Mouse (Mus musculus): Measurements from ENCODE around the gene Ccl17.

The Ccl17 gene

GRCm38 (mm10) chr8:94787524-94788501 is 22.4 kb upstream of the Ccl17 start:
- no peak for ATAC-seq (ENCODE audit: insufficient number of reproducible peaks, low FRiP score, low TSS enrichment)

DNA sequence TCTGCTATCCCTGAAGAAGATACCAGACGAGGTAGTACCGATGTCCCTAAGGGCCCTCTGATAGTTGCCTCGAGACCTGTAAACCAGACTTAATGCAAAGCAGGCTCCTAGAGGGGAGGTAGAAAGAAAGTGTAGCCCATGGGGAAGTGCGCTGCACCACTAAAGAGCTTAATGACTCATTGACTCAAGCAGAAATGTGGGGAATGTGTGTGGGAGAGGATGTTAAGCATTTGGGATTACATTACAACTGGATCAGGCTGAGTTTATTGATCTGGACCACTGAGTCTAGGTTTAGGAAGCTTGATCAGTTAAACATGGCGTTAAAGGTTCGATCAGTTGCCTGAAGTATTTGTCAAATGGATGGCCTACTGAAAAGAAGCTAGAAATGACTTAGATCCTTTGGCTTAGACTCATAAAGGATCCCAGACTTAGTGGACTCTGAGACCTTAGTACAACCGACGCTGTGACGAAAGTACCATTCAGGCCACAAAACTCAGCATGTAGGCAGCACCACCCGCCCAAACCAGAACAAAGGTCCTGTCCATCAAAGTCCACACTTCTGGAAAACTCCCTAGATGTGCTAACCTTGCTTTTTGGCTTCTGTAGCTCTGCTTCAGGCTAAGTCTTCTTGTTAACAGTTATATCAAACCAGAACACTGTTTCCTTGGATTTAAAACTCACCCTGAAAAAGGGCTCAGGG is 20.8 kb upstream of the Ccl17 start:
- ATAC-seq (ENCODE audit: insufficient number of reproducible peaks, low FRiP score, low TSS enrichment): no peak

DNA sequence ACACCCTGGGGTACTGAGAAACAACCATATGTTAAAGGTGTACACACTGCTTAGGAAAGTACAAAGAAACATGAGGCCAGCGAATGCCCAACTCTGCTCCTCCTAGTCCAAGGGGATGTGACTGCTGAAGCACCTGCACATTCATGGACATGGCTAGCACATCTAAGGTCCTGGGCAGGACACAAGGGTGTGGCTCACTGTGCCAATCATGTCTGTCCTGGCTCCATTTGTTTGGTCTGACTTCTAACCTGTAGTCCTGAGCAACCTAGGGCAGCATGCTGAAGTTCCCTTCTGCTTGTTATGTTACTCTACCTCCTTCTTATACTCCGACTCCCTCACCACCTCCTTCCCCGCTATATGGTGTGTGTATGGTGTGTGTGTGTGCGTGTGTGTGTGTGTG is 15.9 kb upstream of the Ccl17 start:
- ATAC-seq (ENCODE audit: insufficient number of reproducible peaks, low FRiP score, low TSS enrichment): no peak

DNA sequence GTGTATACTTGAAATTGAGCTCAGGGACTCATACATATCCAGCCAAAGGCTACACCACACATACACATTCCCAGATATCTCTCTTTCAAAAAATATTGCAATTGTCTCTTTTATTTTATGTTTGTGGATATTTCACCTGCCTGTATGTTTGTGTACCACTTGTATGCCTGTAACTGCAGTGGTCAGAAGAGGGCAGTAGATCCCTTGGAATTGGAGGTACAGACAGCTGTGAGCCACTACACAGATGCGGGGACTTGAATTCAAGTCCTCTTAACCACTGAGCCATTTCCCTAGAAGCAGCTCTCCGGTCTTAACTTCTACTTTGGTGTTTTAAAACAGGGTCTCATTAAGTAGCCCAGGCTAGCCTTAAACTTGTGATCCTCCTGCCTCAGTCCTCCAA is 15.5 kb upstream of the Ccl17 start:
- ATAC-seq (ENCODE audit: insufficient number of reproducible peaks, low FRiP score, low TSS enrichment): no peak

GRCm38 (mm10) chr8:94800278-94800968 is 9.8 kb upstream of the Ccl17 start:
- ATAC-seq (ENCODE audit: insufficient number of reproducible peaks, low FRiP score, low TSS enrichment): no peak

DNA sequence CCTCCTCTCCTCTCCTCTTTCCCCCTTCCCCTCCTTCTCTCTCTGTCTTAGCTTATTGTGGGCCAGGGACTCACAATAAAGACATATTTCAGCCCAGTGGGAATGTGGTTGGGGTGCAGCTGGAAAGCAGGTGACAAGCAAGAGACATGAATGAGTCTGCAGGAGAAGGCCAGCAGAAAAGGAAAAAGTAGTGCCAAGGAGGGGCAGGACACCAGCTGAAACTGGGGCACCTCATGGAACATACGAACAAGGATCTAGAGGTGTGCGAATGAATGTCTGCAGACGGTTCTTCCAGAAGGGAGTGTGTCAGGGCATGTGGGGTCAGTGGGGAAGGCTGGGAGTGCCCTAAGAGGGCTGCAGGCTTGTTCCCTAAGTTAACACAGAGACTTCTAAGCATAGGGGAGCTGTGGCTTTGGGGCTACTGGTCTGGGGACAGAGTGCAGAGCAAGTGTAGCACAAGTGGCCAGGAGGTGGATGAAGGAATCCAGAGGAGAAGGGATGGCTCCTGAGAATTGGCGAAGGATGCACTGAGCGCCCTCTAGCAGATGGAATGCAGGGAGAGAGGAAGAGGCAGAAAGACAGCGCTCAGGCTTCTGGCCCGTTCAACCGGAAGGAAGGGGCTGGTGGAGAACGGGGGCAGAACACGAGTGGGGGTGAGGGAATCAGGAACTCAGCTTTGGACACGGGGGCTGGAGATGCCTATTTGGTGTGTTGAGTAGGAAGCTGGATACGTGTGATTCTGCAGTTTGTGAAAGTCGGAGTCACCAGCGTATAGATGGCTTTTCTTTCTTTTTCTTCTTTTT is 8.8 kb upstream of the Ccl17 start:
- ATAC-seq (ENCODE audit: insufficient number of reproducible peaks, low FRiP score, low TSS enrichment): 0 out of 2 replicates have a peak, but pooled peaks have one; percentile 45

GRCm38 (mm10) chr8:94802375-94802774 is 7.9 kb upstream of the Ccl17 start:
- ATAC-seq (ENCODE audit: insufficient number of reproducible peaks, low FRiP score, low TSS enrichment): no peak

DNA sequence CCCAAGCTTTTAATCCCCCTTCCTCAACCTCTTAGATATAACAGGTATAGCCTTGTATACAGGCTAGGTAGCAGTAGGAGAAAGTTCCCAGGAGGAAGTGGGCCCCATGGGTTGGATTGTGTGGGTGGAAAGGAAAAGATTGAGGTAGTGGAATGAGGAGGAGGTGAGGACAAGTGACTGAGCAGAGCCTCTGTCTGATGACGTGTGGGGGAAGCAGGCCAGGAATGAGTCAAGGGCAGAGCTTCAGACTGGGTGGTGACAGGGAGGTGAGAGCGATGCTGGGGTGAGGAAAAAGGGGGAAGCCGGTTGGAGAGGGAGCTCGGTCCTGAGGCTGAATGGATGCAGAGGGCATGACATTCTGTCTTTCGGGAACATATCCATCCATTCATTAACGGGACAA is 6.7 kb upstream of the Ccl17 start:
- no peak for ATAC-seq (ENCODE audit: insufficient number of reproducible peaks, low FRiP score, low TSS enrichment)

DNA sequence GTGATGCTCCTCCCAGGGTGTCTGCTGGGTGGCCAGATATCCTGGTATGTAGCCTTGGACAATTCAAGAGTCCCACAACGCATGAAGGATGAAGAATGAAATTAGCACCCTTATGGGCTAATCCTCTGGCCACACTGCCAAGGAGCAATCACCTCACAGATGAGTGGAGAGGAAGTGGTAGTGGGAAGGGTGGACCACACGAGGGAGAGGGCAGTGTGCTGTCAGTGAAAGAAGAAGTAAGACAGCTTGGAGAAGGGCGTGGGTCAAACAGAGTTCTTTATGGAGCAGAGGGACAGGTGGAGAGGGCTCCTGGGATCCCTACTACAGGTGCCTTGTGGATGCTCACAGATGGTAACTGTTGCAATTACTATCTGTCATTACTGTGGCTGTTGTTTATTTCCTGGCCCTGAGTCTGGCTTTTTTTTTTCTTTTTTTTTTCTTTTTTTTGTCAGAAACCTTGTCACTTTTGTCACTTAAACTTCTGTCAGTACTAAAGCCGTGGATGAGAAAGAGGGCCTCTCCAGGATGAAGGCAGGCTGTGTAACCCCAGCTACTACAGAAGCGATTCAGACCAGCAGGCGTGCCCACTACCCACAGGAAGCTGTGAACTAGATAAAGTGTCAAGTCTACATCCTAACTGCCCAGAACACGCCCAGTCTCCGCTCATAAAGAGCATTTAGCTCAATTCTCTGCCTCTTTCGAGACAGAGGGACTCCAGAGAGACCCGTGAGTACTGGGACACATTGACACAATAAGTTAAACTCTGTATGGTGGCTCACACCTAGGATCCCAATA is 5.5 kb upstream of the Ccl17 start:
- ATAC-seq (ENCODE audit: insufficient number of reproducible peaks, low FRiP score, low TSS enrichment): no peak

DNA sequence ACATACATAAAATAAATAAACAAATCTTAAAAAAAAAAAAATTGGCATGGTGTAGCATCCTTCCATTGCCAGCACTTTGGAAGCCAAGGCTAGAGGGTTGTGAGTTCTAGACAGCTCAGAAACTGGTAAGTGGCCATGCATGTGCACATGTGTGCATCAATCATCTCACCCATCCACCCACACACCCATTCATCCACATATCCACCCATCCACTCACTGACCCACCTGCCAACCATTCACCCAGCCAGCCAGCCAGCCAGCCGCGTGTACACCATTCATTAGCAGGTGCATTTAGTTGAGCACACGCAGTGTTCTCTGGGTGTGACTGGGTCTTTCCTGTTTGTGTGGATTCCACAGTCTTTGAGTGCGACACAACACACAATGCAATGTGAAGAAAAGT is 4.4 kb upstream of the Ccl17 start:
- ATAC-seq (ENCODE audit: insufficient number of reproducible peaks, low FRiP score, low TSS enrichment): no peak

DNA sequence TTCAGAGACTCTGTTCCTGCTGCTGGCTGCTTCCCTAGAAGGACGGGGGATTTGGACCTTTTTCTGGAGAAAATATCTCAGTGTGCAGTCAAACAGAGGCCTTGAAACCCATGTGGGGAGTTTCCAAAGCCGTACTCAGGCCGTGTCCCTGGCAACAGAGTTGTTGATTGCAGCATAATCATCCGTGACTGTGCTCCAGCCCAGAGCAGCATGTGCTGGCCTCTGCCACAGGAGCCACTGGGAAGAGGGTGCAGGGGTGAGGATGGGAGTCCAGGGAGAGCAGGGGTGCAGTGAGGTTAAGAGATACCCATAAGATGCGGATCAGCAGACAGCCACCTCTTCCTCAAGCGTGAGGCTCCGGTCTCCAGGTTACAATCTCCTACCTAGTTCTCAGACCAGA is 2.7 kb upstream of the Ccl17 start:
- no peak for ATAC-seq (ENCODE audit: insufficient number of reproducible peaks, low FRiP score, low TSS enrichment)

GRCm38 (mm10) chr8:94808372-94808771 is 1.9 kb upstream of the Ccl17 start:
- no peak for ATAC-seq (ENCODE audit: insufficient number of reproducible peaks, low FRiP score, low TSS enrichment)

- no peak for ATAC-seq (ENCODE audit: insufficient number of reproducible peaks, low FRiP score, low TSS enrichment)
Observed at GRCm38 (mm10) chr8:94810855-94811254, 602 bp downstream of the Ccl17 start.

DNA sequence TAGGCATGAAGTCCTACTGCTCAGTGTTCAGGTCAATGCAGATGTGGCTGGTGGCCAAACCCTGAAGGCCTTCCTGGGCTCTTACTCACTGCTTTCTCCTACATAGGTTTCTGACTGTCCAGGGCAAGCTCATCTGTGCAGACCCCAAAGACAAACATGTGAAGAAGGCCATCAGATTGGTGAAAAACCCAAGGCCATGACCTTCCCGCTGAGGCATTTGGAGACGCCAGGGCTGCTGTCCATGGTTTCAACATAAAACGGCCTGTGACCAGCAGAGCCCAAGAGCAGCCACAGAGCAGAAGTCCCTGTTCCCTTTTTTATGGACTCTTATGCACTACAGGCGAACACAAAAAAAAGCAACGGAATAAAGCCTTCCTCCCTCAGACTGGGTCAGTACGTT is 1.4 kb downstream of the Ccl17 start:
- ATAC-seq (ENCODE audit: insufficient number of reproducible peaks, low FRiP score, low TSS enrichment): no peak

GRCm38 (mm10) chr8:94812645-94813098 is 2.4 kb downstream of the Ccl17 start:
- peak; percentile 58 for ATAC-seq (ENCODE audit: insufficient number of reproducible peaks, low FRiP score, low TSS enrichment)

- no peak for ATAC-seq (ENCODE audit: insufficient number of reproducible peaks, low FRiP score, low TSS enrichment)
Observed at GRCm38 (mm10) chr8:94814556-94814955, 4.3 kb downstream of the Ccl17 start.

- ATAC-seq (ENCODE audit: insufficient number of reproducible peaks, low FRiP score, low TSS enrichment): no peak
Observed at GRCm38 (mm10) chr8:94817933-94818332, 7.7 kb downstream of the Ccl17 start.

DNA sequence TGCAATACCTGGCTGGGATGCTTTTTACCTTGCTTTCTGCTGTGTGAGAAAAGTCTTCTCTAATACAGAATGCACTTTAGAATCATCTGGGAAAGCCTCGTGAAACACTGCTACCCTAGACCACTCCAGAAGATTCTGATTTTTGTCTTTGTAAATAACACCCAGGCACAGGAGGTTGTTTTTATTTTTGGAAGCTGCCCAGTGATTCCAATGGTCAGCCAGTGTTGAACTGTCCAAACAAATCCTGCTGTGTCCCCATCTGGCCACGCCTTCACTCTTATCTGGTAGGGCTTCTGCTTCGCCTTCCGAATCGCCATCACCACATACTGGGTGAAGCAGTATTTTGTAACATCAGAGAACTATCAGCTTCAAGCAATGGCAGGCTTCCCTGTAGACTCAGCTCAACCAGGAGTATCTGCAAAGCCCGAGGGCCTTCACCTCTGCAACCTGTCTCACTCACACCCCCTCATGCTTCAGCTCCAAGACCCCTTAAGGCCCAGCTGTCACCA is 9.5 kb downstream of the Ccl17 start:
- ATAC-seq (ENCODE audit: insufficient number of reproducible peaks, low FRiP score, low TSS enrichment): no peak

- ATAC-seq (ENCODE audit: insufficient number of reproducible peaks, low FRiP score, low TSS enrichment): no peak
Observed at GRCm38 (mm10) chr8:94820553-94820952, 10.3 kb downstream of the Ccl17 start.

All from cerebellum, adult (tissue).